Mouse (Mus musculus) lung, adult 2 months (tissue): ENCODE data around the gene Zfp664. TPM values are rescaled to one million over a fixed set of nuclear protein-coding genes. Genes with fewer than 3 reads are reported as not detected.

Experiments
- DNase-seq: peaks from one replicate; pipeline ENCODE4 v3.0.0; 2022
- H3K4me1 ChIP-seq: fragments of 200-500 bp; 2 replicates; pipeline ENCODE4 v1.6.1; 2011; ENCODE audit warnings: low read length; ENCODE audit not compliant: control insufficient read depth, insufficient read depth
- H3K4me3 ChIP-seq: fragments of 200-500 bp; replicated peaks from 2 replicates; pipeline ENCODE3; 2011; ENCODE audit warnings: low read depth, mild to moderate bottlenecking, control low read depth, low read length; ENCODE audit errors: extremely low read depth
- CTCF ChIP-seq: fragments of 200-500 bp; IDR thresholded peaks from 2 replicates; pipeline ENCODE4 v1.5.1; 2011; ENCODE audit warnings: mild to moderate bottlenecking, low read length, control low read depth; ENCODE audit not compliant: insufficient read depth
- POLR2A ChIP-seq: fragments of 200-500 bp; IDR thresholded peaks from 2 replicates; pipeline ENCODE4 v1.6.1; 2011; ENCODE audit warnings: low read depth, mild to moderate bottlenecking, control low read depth, low read length, borderline replicate concordance; ENCODE audit errors: extremely low read depth
- WGBS: fragments of 180-500 bp; shearing (Covaris S2); methylation state at CpG from one replicate; pipeline ENCODE4 v1.1.7; 2018; 5-methylcytosine and 5-hydroxymethylcytosine counted together
- polyA plus RNA-seq: library from polyadenylated mRNA; depleted of rRNA; stranded (reverse); fragments of >200 nt; gene quantifications from 2 replicates; pipeline ENCODE4 v1.2.3, GENCODE M21; 2012

The Zfp664 gene
- polyA plus RNA-seq, 1 experiment: 26.6 TPM

DNA sequence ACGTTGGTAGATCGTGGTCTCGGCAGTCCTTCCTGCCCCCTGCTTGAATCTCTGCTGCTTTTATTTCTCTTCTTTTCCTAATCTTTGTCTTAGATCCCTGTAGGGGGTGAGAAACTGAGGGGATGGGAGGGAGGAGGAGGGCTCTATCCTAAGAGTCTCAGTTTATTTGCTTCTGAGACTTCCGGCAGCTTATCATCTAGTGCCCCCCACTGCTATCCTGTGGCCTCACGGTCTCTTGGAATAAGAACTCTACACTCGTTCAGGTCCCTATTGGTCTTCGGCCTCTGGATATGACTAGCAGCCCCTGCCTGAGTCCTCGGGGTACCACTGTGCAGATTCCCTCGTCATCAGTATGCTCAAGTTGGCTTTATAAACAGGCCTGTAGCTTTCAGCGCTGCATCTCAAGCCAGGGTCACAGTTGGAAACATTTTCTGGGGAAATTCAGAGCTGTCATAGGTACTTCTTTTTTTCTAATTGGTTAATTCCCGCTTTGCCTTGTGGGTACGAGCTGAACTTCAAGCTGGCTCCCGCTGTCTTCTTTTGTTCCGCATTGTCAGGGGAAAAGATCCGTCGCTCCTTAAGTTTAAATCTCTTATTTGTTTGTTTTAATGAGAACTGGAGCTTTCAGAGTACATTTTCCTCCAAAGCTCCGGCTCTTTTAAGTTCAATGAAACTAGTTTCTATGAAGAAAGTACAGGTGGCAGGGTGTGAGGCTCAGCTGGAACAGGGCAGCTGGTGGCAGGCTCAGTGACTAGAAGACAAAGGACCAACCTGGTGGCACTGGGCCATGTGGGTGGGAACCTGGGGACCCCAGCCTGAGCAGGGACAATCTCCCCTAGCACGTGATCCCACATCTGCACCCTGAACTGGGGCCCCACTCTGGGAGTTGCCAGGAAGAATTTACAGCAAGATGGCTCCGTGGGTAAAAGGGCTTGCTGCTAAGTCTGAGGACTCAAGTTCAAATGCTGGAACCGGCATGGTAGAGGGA, 50.7 kb downstream of the Zfp664 start:
- WGBS: 66% methylated on average over 20 of the region's 20 CpGs
- no peak for TF ChIP-seq CTCF
- no peak overlapping the region for H3K4me3 ChIP-seq
- H3K4me1 ChIP-seq: no peaks in the 10 kb centered on the region
- no peak for DNase-seq

DNA sequence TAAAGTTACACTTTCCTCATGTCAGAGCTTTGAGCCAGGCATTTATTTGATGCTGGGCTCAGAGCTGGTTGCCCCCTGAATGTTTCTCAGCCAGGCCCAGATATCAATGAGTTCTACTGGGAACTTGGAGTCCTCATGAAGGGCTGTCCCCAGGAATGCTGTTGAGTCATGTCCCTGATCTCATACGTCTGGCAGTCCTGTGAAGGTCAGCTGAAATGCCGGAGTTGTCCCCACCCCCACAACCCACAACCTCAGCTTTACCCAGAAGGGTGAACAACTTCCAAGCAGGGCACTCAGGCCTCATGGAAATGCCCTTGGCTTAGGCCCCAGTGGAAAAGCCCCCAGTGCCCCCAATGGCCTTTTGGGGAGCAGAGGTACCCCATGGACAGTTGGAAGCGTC, 57.3 kb downstream of the Zfp664 start:
- Histone ChIP-seq H3K4me3 (no peak overlapping the region), H3K4me1 (no peaks in the 10 kb centered on the region)
- TF ChIP-seq POLR2A (no peak), CTCF (no peak)
- DNase-seq: no peak
- WGBS: 66% methylated on average over 3 of the region's 3 CpGs

DNA sequence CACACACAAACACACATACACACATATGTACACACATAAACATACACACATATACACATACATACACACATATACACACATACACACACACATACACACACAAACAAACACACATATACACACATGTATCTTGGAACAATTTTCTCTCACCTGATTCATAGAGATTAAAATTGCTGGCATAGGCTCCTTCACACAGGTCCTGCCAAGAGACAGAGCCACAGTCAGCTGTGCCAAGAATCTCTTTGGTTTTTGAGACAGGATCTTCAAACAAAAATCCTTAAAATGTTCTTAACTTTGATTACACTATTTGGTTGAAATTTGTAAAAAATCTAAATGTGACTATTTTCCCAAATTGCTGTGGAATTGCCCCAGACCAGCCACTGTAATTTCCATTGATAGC, 58.9 kb downstream of the Zfp664 start:
- H3K4me3 ChIP-seq: no peak overlapping the region
- DNase-seq: no peak
- H3K4me1 ChIP-seq: no peaks in the 10 kb centered on the region
- no peak for TF ChIP-seq POLR2A
- TF ChIP-seq CTCF: no peak

DNA sequence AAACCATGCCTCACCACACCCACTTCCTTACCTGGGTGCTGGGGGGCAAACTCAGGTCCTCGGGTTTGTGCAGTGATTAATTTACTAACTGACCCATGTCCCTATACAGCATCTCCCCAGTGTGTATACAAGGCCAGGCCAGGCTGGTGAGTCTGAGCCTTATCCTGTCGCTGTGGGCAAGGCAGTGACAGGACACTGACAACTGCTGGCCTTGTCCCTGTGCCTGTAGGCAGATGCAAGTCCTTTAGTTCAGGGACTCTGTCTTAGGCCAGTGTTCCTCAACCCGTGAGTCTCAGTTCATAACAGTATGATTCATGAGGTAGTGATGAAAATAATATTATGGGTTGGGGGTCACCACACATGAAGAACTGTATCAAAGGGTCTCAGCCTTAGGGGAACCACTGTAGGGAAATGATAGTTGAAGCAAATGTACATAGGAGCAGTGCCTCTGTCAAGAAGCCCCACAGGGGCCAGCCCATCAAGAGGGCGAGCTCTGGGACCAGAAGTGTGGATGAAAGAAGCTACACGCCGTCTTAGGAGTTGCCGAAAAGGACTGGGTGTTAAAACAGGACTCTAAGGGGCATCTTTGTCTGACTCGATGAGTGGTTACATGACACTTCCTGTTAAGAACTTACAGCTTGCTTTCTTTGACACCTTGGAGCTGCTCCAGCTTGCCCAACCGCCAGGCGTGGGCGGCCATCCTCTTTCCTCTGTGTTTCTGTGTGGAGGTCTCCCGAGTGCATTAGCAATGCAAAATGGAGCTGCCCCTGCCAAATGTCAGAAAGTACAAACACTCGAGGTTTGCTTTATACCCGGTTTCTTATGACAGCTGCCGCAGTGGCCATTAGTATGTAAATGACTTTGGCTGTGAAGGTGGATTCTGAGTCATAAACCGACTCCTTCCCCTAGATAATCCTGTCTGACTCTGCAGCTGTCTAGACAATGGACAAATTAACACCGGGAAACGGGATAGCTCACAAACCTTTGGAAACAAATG, 60.2 kb downstream of the Zfp664 start:
- Histone ChIP-seq H3K4me3 (no peak overlapping the region), H3K4me1 (no peaks in the 10 kb centered on the region)
- no peak for TF ChIP-seq POLR2A
- no peak for TF ChIP-seq CTCF
- 16% methylated on average over 18 of the region's 18 CpGs for whole genome bisulfite sequencing
- DNase-seq: no peak

DNA sequence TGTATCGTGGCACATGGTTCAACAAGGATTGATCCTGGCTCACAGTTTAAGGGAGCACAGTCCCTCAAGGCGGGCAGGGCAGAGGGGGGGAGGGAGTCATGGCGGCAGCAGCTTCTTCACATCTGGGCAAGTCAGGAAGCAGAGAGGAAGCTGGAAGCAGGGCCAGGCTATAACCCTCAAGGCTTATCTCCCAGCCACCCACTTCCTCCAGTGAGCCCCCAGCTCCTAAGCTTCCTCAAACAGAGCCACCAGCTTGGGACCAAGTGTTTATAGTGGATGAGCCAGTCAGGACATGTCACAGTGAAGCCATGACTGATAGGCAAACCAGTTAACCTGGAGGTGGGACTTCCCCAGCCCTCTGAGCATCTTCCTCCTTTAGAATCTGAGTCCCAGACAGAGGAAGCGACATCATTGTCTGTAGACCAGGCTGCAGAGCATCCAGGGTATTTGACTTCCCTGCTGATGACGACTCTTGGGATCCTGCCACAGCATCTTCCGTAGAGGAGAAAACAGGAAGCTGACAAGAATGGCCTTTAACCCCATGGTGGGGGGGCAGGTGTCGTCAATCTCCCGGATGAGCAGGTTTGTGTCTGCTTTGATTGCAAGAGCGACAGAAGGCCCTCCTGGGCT, 67.0 kb downstream of the Zfp664 start:
- Histone ChIP-seq H3K4me3 (no peak overlapping the region), H3K4me1 (no peaks in the 10 kb centered on the region)
- TF ChIP-seq CTCF (no peak), POLR2A (no peak)
- no peak for DNase-seq
- WGBS: 47% methylated on average over 9 of the region's 9 CpGs

DNA sequence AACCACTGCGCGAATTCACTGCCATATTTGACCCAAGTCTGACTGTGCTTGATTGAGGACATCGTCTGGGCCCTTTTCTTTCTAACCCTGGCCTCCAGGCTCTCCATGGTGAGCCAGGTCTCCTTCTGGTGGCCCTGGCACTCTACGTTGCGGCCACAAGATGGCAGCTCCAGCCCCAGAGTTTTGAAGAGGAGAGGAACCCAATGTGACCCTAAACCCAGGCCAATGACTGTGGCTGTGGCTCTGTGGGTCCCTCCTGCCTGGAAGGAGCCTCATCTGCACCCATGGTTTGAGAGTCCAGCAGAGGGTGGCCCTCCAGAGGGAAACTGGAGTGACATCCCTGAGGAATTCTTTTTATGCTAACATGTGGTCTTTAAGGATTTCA, 67.6 kb downstream of the Zfp664 start:
- peak; percentile 13 for DNase-seq

DNA sequence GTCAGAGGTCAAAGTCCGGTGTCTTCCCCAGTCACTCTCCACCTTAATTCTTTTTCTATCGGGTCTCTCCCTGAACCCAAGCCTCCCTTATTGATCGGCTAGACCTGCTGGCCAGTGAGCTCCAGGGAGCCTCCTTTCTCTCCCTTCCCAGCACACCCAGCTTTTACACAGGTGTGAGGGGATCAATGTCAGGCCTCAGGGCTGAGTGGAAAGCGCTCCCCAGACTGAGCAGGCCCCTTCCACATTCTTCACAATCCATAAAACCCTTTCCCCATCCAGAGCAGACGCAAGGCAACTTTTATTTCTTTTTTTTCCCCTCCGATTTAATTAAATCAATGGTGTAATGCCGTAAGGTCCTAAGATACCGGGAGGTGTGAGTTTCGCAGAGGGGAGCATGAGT, 68.1 kb downstream of the Zfp664 start:
- TF ChIP-seq POLR2A (no peak), CTCF (no peak)
- 89% methylated on average over 9 of the region's 9 CpGs for WGBS
- Histone ChIP-seq H3K4me3 (no peak overlapping the region), H3K4me1 (no peaks in the 10 kb centered on the region)
- no peak for DNase-seq

More for the DNA sequence above, 67.6 kb downstream of the Zfp664 start:
- Histone ChIP-seq H3K4me1 (no peaks in the 10 kb centered on the region), H3K4me3 (no peak overlapping the region)
- 45% methylated on average over 5 of the region's 5 CpGs for WGBS
- TF ChIP-seq POLR2A (no peak), CTCF (peak; percentile 35; the same call in 1 of the 2 replicates)

DNA sequence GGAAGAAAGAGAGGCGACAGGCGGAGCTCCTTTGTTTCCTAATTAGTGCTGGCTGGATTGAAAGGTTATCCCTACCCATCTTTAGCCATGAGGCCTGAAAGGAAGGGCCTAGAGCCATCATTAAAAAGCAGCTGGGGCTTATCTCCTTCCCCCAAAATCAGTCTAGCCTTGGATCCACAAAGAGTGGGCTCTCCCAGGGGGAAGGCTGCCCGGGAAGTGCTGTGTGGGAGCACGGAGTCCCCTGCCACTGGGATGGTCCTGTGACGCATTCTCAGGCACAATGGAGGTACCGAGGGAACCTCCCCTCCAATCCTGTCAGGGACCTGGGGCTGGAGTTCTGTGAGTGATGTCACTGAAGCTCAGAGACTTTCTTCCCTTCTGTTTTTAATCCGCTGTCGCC, 68.6 kb downstream of the Zfp664 start:
- Histone ChIP-seq H3K4me3 (no peak overlapping the region), H3K4me1 (no peaks in the 10 kb centered on the region)
- WGBS: 81% methylated on average over 8 of the region's 8 CpGs
- no peak for DNase-seq
- no peak for TF ChIP-seq POLR2A
- no peak for TF ChIP-seq CTCF

DNA sequence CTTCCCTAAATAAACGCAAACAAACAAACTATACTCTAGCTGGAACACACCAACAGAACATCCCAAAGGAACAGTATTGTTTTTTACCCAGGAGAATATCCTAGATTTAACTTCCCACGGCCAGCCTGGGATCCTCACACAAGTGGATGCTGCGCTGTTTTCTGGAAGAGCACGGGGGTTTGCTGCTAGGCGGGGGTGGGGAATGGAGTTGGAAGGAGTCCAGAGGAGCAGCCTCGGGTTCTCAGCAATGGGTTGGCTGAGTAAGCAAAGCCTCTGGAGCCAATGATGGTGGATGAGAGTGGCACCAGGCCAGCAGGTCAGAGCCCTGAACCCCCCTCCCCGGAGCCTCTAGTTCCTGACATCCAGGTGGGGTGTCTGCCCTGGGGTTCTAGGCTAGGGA, 72.1 kb downstream of the Zfp664 start:
- no peak for DNase-seq
- no peak for TF ChIP-seq POLR2A
- TF ChIP-seq CTCF: no peak
- no peaks in the 10 kb centered on the region for H3K4me1 ChIP-seq
- no peak overlapping the region for H3K4me3 ChIP-seq
- WGBS: 64% methylated on average over 7 of the region's 7 CpGs
